Comparison of ENCODE assay signal across 24 mouse cellular contexts in the genomic region with DNA sequence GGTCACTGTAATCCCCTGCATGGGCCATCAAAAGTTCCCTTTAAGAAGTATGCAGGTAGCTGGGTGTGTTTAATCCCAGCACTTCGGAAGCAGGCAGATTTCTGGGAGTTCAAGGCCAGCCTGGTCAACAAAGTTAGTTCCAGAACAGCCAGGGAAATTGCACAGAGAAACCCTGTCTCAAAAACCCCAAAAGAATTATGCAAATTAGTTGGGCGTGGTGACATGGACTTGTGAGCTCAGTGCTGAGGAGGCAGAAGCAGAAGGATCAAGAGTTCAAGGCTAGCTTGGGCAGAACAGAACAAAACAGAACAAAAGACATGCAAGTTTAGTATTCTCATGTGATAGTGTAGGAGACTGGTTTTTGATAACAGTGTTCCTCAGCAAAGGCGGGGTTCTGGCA. TPM values are rescaled to one million over a fixed set of nuclear protein-coding genes. Genes with fewer than 3 reads are reported as not detected.
DNase-seq lines count a peak whose midpoint lies in the region; ATAC-seq and TF ChIP-seq lines count a peak whose summit lies in the region.
"Had no signal": no experiment of that assay in that cellular context is flagged by ENCODE, and none has a peak within 500 bp of the region (broad histone marks: within the 10 kb centered on the region; RNA-seq: fewer than 3 reads in every experiment).

No protein-coding gene starts in this region.

- H3K9ac ChIP-seq in embryonic facial prominence, embryonic 14.5 days (ENCODE audit: low read depth, low read length): no peak overlapping the region; the same call in 1 of the 2 replicates
- H3K9ac ChIP-seq in midbrain, embryonic 11.5 days (ENCODE audit: low read length): no peak overlapping the region
- H3K9ac ChIP-seq in ES-E14 (ENCODE audit: insufficient read depth, low read depth, low read length, poor library complexity, severe bottlenecking): no peak overlapping the region
- H3K9ac ChIP-seq: embryonic facial prominence, embryonic 12.5 days; forebrain, postnatal 0 days; hindbrain, embryonic 12.5 days; liver, embryonic 12.5 days; lung, embryonic 14.5 days; neural tube, embryonic 12.5 days; stomach, embryonic 15.5 days had no signal

- H3K27me3 ChIP-seq in embryonic facial prominence, embryonic 14.5 days (replicated peaks; ENCODE audit: control insufficient read depth, insufficient read depth, low read length): no peaks in the 10 kb centered on the region
- H3K27me3 ChIP-seq in embryonic facial prominence, embryonic 10.5 days (replicated peaks; ENCODE audit: low read depth, poor library complexity, severe bottlenecking): no peaks in the 10 kb centered on the region
- H3K27me3 ChIP-seq in midbrain, embryonic 10.5 days (ENCODE audit: low read depth, poor library complexity, severe bottlenecking): no peaks in the 10 kb centered on the region
- H3K27me3 ChIP-seq in midbrain, embryonic 11.5 days (ENCODE audit: control insufficient read depth, insufficient read depth, low read length): no peaks in the 10 kb centered on the region
- no peaks in the 10 kb centered on the region for H3K27me3 ChIP-seq in splenic B cell, adult 2 months (ENCODE audit: control insufficient read depth, insufficient read depth, low read length, poor library complexity, severe bottlenecking)
- H3K27me3 ChIP-seq: embryonic facial prominence, embryonic 12.5 days; hindbrain, embryonic 12.5 days; liver, embryonic 12.5 days; neural tube, embryonic 12.5 days; stomach, embryonic 15.5 days had no signal

- in situ Hi-C loops in ES-E14 (cut with MboI; ENCODE audit: low sequenced_read_pairs in 2 of 2, unreplicated experiment in 2 of 2): no loop called here

- WGBS in embryonic facial prominence, embryonic 14.5 days: 64% methylated on average over 3 of the region's 3 CpGs
- WGBS in embryonic facial prominence, embryonic 10.5 days: 61% methylated on average over 3 of the region's 3 CpGs
- 69% methylated on average over 3 of the region's 3 CpGs for WGBS in midbrain, embryonic 10.5 days
- WGBS in midbrain, embryonic 11.5 days: 66% methylated on average over 3 of the region's 3 CpGs

- peaks cover 9% of the 10 kb centered on the region for H3K4me1 ChIP-seq in embryonic facial prominence, embryonic 14.5 days (ENCODE audit: control insufficient read depth, insufficient read depth, low read length)
- H3K4me1 ChIP-seq in embryonic facial prominence, embryonic 10.5 days: peaks cover 13% of the 10 kb centered on the region
- peaks cover 18% of the 10 kb centered on the region for H3K4me1 ChIP-seq in midbrain, embryonic 10.5 days
- no peaks in the 10 kb centered on the region for H3K4me1 ChIP-seq in midbrain, embryonic 11.5 days (ENCODE audit: control insufficient read depth, insufficient read depth, low read length)
- H3K4me1 ChIP-seq in ES-E14 (ENCODE audit: control insufficient read depth in 2 of 2, insufficient read depth in 2 of 2, low read length in 2 of 2, poor library complexity in 1 of 2): peaks cover 4 to 20% of the 10 kb centered on the region in 2 experiments; a peak in 3 of 4 replicates
- H3K4me1 ChIP-seq: liver, embryonic 12.5 days; stomach, embryonic 15.5 days had no signal

- no peak for ATAC-seq in embryonic facial prominence, embryonic 14.5 days (ENCODE audit: low read depth)
- no peak for ATAC-seq in midbrain, embryonic 11.5 days (ENCODE audit: low FRiP score)
- ATAC-seq: liver, embryonic 12.5 days had no signal

- no peak for DNase-seq in embryonic facial prominence, embryonic 14.5 days (ENCODE audit: low spot score)
- DNase-seq in embryonic facial prominence, embryonic 10.5 days (ENCODE audit: low spot score): no peak
- DNase-seq in midbrain, embryonic 10.5 days (ENCODE audit: low spot score): no peak
- DNase-seq in midbrain, embryonic 11.5 days (ENCODE audit: low spot score, missing footprints): no peak
- no peak for DNase-seq in ES-E14 (ENCODE audit: low read depth, low spot score)
- DNase-seq in splenic B cell, adult 2 months (ENCODE audit: low read depth, low spot score): peak; percentile 50
- DNase-seq in T-cell, adult 2 months (ENCODE audit: low spot score): no peak
- no peak for DNase-seq in kidney, postnatal 10 days
- DNase-seq: cerebellum, adult 9-10 months; forebrain, postnatal 0 days; heart, postnatal 10 days; left cerebral cortex, postnatal 4 days; thymus, postnatal 14 days had no signal

- H3K4me3 ChIP-seq in embryonic facial prominence, embryonic 14.5 days (ENCODE audit: low read depth, low read length): no peak overlapping the region
- H3K4me3 ChIP-seq in embryonic facial prominence, embryonic 10.5 days: no peak overlapping the region
- H3K4me3 ChIP-seq in midbrain, embryonic 10.5 days: no peak overlapping the region
- no peak overlapping the region for H3K4me3 ChIP-seq in midbrain, embryonic 11.5 days (ENCODE audit: low read depth, low read length)
- H3K4me3 ChIP-seq in ES-E14 (ENCODE audit: insufficient read depth in 1 of 2, low read depth in 1 of 2, low read length in 2 of 2, poor library complexity in 1 of 2, severe bottlenecking in 1 of 2): no peak overlapping the region
- H3K4me3 ChIP-seq: embryonic facial prominence, embryonic 12.5 days; hindbrain, embryonic 12.5 days; left cerebral cortex, adult 2 months; liver, embryonic 12.5 days; neural tube, embryonic 12.5 days; stomach, embryonic 15.5 days had no signal

- no peak overlapping the region for H3K4me2 ChIP-seq in embryonic facial prominence, embryonic 14.5 days (ENCODE audit: low read depth, low read length)
- no peak overlapping the region for H3K4me2 ChIP-seq in midbrain, embryonic 11.5 days
- H3K4me2 ChIP-seq: embryonic facial prominence, embryonic 12.5 days; hindbrain, embryonic 12.5 days; liver, embryonic 12.5 days; neural tube, embryonic 12.5 days; stomach, embryonic 15.5 days had no signal

- peak overlapping the region; percentile 82 for H3K27ac ChIP-seq in embryonic facial prominence, embryonic 14.5 days (replicated peaks; ENCODE audit: low read depth, low read length)
- H3K27ac ChIP-seq in embryonic facial prominence, embryonic 10.5 days (replicated peaks): no peak overlapping the region
- H3K27ac ChIP-seq in midbrain, embryonic 10.5 days (replicated peaks): peak overlapping the region; percentile 74; the same call in 1 of the 2 replicates
- H3K27ac ChIP-seq in midbrain, embryonic 11.5 days (ENCODE audit: low read depth, low read length): no peak overlapping the region
- H3K27ac ChIP-seq in ES-E14 (ENCODE audit: insufficient read depth, low read depth, low read length, poor library complexity, severe bottlenecking): no peak overlapping the region
- H3K27ac ChIP-seq: hindbrain, embryonic 12.5 days; left cerebral cortex, adult 2 months; liver, embryonic 12.5 days; neural tube, embryonic 12.5 days; stomach, embryonic 15.5 days had no signal

- H3K36me3 ChIP-seq in embryonic facial prominence, embryonic 14.5 days (ENCODE audit: control insufficient read depth, insufficient read depth, low read length): no peaks in the 10 kb centered on the region
- no peaks in the 10 kb centered on the region for H3K36me3 ChIP-seq in embryonic facial prominence, embryonic 10.5 days (replicated peaks)
- H3K36me3 ChIP-seq in midbrain, embryonic 10.5 days: no peaks in the 10 kb centered on the region
- H3K36me3 ChIP-seq in midbrain, embryonic 11.5 days (ENCODE audit: control insufficient read depth, insufficient read depth, low read length): no peaks in the 10 kb centered on the region
- H3K36me3 ChIP-seq in ES-E14 (ENCODE audit: control insufficient read depth, insufficient read depth, low read length, poor library complexity, severe bottlenecking): no peaks in the 10 kb centered on the region
- no peaks in the 10 kb centered on the region for H3K36me3 ChIP-seq in splenic B cell, adult 2 months (ENCODE audit: control insufficient read depth, insufficient read depth, low read length, poor library complexity, severe bottlenecking)
- H3K36me3 ChIP-seq: embryonic facial prominence, embryonic 12.5 days; hindbrain, embryonic 12.5 days; liver, embryonic 12.5 days; neural tube, embryonic 12.5 days; stomach, embryonic 15.5 days had no signal

- H3K9me3 ChIP-seq in embryonic facial prominence, embryonic 14.5 days (ENCODE audit: control insufficient read depth, low read length): no peaks in the 10 kb centered on the region
- H3K9me3 ChIP-seq in embryonic facial prominence, embryonic 10.5 days: no peaks in the 10 kb centered on the region
- H3K9me3 ChIP-seq in midbrain, embryonic 10.5 days (replicated peaks): no peaks in the 10 kb centered on the region
- H3K9me3 ChIP-seq in midbrain, embryonic 11.5 days (ENCODE audit: control insufficient read depth, low read length): no peaks in the 10 kb centered on the region
- H3K9me3 ChIP-seq in ES-E14 (ENCODE audit: control insufficient read depth, insufficient read depth, low read depth, low read length): no peaks in the 10 kb centered on the region
- H3K9me3 ChIP-seq: embryonic facial prominence, embryonic 12.5 days; hindbrain, embryonic 12.5 days; liver, embryonic 12.5 days; neural tube, embryonic 12.5 days; stomach, embryonic 15.5 days had no signal

TF ChIP-seq in ES-E14, 5 proteins besides CTCF, POLR2A, EP300 and RAD21 (continues in another document):
- TF ChIP-seq ZC3H11A (IDR thresholded peaks at IDR 0.05; ENCODE audit: borderline replicate concordance, low read depth, low read length) (no peak), HCFC1 (IDR thresholded peaks at IDR 0.05; ENCODE audit: borderline replicate concordance, insufficient read depth, low read length) (no peak)

RNA-seq across cellular contexts. Expression of a gene that starts 13.8 kb away (rescaled TPM):
- polyA plus RNA-seq in embryonic facial prominence, embryonic 14.5 days (2014; fragmentation: Nextera tagmentation; extraction: Ambion mirVana): 0.37 TPM in 1 of 2 replicates, not detected in the other
- not detected in 2 replicates for polyA plus RNA-seq in embryonic facial prominence, embryonic 10.5 days (2016; fragmentation: Nextera tagmentation; extraction: Ambion mirVana)
- polyA plus RNA-seq in midbrain, embryonic 10.5 days (2016; fragmentation: Nextera tagmentation; extraction: Ambion mirVana): not detected in 2 replicates
- not detected in 2 replicates for polyA plus RNA-seq in midbrain, embryonic 11.5 days (2014; fragmentation: Nextera tagmentation; extraction: Ambion mirVana)
- total RNA-seq in ES-E14 (2012; rRNA removed): not detected in 2 replicates
- total RNA-seq: adrenal gland, postnatal 10 days; forebrain, postnatal 0 days; heart, postnatal 10 days; left cerebral cortex, adult 2 months; left cerebral cortex, postnatal 4 days had no signal
- polyA plus RNA-seq: cortical plate, adult 2 months; embryonic facial prominence, embryonic 12.5 days; forebrain, postnatal 0 days; gonadal fat pad, adult 2 months; hindbrain, embryonic 12.5 days; kidney, adult 2 months; liver, embryonic 12.5 days; lung, embryonic 14.5 days; neural tube, embryonic 12.5 days; stomach, embryonic 15.5 days had no signal

RNA-seq across cellular contexts. Expression of a gene that starts 43.0 kb away (rescaled TPM):
- 7.2 and 7.5 TPM in 2 replicates for polyA plus RNA-seq in embryonic facial prominence, embryonic 14.5 days (2014; fragmentation: Nextera tagmentation; extraction: Ambion mirVana)
- 17.2 and 20.0 TPM in 2 replicates for polyA plus RNA-seq in embryonic facial prominence, embryonic 10.5 days (2016; fragmentation: Nextera tagmentation; extraction: Ambion mirVana)
- polyA plus RNA-seq in midbrain, embryonic 10.5 days (2016; fragmentation: Nextera tagmentation; extraction: Ambion mirVana): 15.3 and 17.9 TPM in 2 replicates
- 14.2 and 20.1 TPM in 2 replicates for polyA plus RNA-seq in midbrain, embryonic 11.5 days (2014; fragmentation: Nextera tagmentation; extraction: Ambion mirVana)
- total RNA-seq in ES-E14 (2012; rRNA removed): 19.8 and 23.4 TPM in 2 replicates

RNA-seq across cellular contexts. Expression of a gene that starts 43.1 kb away (rescaled TPM):
- 134 and 139 TPM in 2 replicates for polyA plus RNA-seq in embryonic facial prominence, embryonic 14.5 days (2014; fragmentation: Nextera tagmentation; extraction: Ambion mirVana)
- 134 and 135 TPM in 2 replicates for polyA plus RNA-seq in embryonic facial prominence, embryonic 10.5 days (2016; fragmentation: Nextera tagmentation; extraction: Ambion mirVana)
- polyA plus RNA-seq in midbrain, embryonic 10.5 days (2016; fragmentation: Nextera tagmentation; extraction: Ambion mirVana): 130 TPM in 2 replicates
- polyA plus RNA-seq in midbrain, embryonic 11.5 days (2014; fragmentation: Nextera tagmentation; extraction: Ambion mirVana): 134 and 143 TPM in 2 replicates
- total RNA-seq in ES-E14 (2012; rRNA removed): 54.3 and 61.4 TPM in 2 replicates

Comparison
In these comparisons a context has a peak if more than half of its experiments do, and no peak if none do; other contexts are left out.
1. H3K27ac ChIP-seq: peak in embryonic facial prominence, embryonic 14.5 days (single experiment) and midbrain, embryonic 10.5 days (single experiment); none in embryonic facial prominence, embryonic 10.5 days (single experiment), midbrain, embryonic 11.5 days (single experiment) and ES-E14 (single experiment).